In the genomic region with DNA sequence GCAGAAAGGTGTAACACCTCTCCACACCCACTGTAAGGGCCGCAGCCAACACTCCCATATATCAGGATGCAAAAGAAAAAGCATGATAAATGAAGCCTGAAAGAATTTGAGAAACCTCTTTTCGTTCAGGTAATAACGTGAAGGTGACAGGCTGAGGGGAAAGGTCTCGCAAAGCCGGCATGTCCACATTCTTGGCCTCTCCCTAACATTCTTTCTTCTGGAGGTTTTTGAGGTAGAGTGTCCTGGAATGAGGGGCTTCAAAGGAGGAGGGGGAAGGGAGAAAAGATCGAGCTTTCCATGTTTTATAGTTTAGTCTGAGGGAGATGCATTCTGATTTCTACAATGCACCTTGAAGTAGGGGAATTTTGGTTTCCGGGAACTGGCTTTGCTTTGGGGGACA, we compare ENCODE assay signal across 8 mouse cellular contexts. TPM values are rescaled to one million over a fixed set of nuclear protein-coding genes. Genes with fewer than 3 reads are reported as not detected.
A peak's percentile ranks its signal among the peaks of the same experiment; 100 is the strongest.
DNase-seq lines count a peak whose midpoint lies in the region; ATAC-seq and TF ChIP-seq lines count a peak whose summit lies in the region.

A gene (plus strand): TSS at position 287 of the 400 bp plus-strand sequence.

- peak; percentile 20 for DNase-seq in embryo, embryonic 10.5 days (ENCODE audit: low spot score)
- DNase-seq in embryo, embryonic 10 days (ENCODE audit: low spot score), result no peak
- no peak for DNase-seq in CH12.LX (ENCODE audit: extremely low read depth)
- no peak for DNase-seq in heart, postnatal 4 days
- no peak for DNase-seq in Muller cell, postnatal 12 days (ENCODE audit: inconsistent ontology term)
- DNase-seq in embryo, embryonic 9.5 days (ENCODE audit: extremely low spot score), result no peak

- ATAC-seq in erythroid progenitor cell, adult 5-6 weeks (replicated peaks; ENCODE audit: low FRiP score, poor library complexity, severe bottlenecking), result no peak
- ATAC-seq in liver, embryonic 12.5 days, result no peak

- TF ChIP-seq POLR2A in CH12.LX (IDR thresholded peaks at IDR 0.05; ENCODE audit: low read depth, low read length), result no peak

- in situ Hi-C loops in CH12.LX (cut with MboI; ENCODE audit: low pct_ligation_motif_present, low pct_unique_long_range_greater_than_20kb, low sequenced_read_pairs), result no loop called here

- no peaks in the 10 kb centered on the region; the same call in 1 of the 2 replicates for H3K79me2 ChIP-seq in CH12.LX (replicated peaks; ENCODE audit: control insufficient read depth, extremely low read depth, insufficient read depth, poor library complexity, severe bottlenecking)

- H3K27me3 ChIP-seq in CH12.LX (replicated peaks), result no peaks in the 10 kb centered on the region
- no peaks in the 10 kb centered on the region for H3K27me3 ChIP-seq in liver, embryonic 12.5 days (replicated peaks)

- H3K9me3 ChIP-seq in CH12.LX (replicated peaks; ENCODE audit: low read length), result no peaks in the 10 kb centered on the region
- H3K9me3 ChIP-seq in liver, embryonic 12.5 days (replicated peaks), result no peaks in the 10 kb centered on the region

- no peak within 1 kb of the TSS for H3K27ac ChIP-seq in CH12.LX (ENCODE audit: insufficient read depth, low read depth)
- peak within 1 kb of the TSS; percentile 84 for H3K27ac ChIP-seq in liver, embryonic 12.5 days

- WGBS in liver, embryonic 12.5 days (ENCODE audit: insufficient replicate concordance), result 72% methylated on average over 7 of the region's 7 CpGs

- TF ChIP-seq EP300 in CH12.LX (IDR thresholded peaks at IDR 0.05; ENCODE audit: low read length), result no peak

- H3K36me3 ChIP-seq in CH12.LX (replicated peaks in 1 of 2; ENCODE audit: control insufficient read depth in 1 of 2, insufficient read depth in 1 of 2, low read length in 1 of 2), result peaks cover 0 to 8% of the 10 kb centered on the region in 2 experiments
- H3K36me3 ChIP-seq in liver, embryonic 12.5 days, result peaks cover 7% of the 10 kb centered on the region; the same call in 1 of the 2 replicates

- no peak for TF ChIP-seq CTCF in CH12.LX (conservative IDR thresholded peaks at IDR 0.05 in 1 of 2, IDR thresholded peaks at IDR 0.05 in 1 of 2; ENCODE audit: low read depth in 2 of 2, low read length in 2 of 2)

- peaks cover 0 to 23% of the 10 kb centered on the region in 2 experiments; a peak in 3 of 4 replicates for H3K4me1 ChIP-seq in CH12.LX (ENCODE audit: control insufficient read depth in 1 of 2, insufficient read depth in 2 of 2)
- peaks cover 26% of the 10 kb centered on the region for H3K4me1 ChIP-seq in liver, embryonic 12.5 days

- TF ChIP-seq RAD21 in CH12.LX (IDR thresholded peaks at IDR 0.05; ENCODE audit: low read depth, low read length), result no peak

- dilution Hi-C loops in CH12.LX (cut with MboI; ENCODE audit: extremely low pct_ligation_motif_present, extremely low pct_unique_long_range_greater_than_20kb, low sequenced_read_pairs), result no loop called here

- H3K9ac ChIP-seq in CH12.LX (ENCODE audit: insufficient read depth, low read depth), result peak within 1 kb of the TSS; percentile 80
- peak within 1 kb of the TSS; percentile 90 for H3K9ac ChIP-seq in liver, embryonic 12.5 days

- H3K4me3 ChIP-seq in CH12.LX (replicated peaks in 1 of 3; ENCODE audit: low read depth in 2 of 3, low read length in 2 of 3, poor library complexity in 1 of 3), result peak within 1 kb of the TSS; percentile 80 to 84 (median 83)
- H3K4me3 ChIP-seq in liver, embryonic 12.5 days, result peak within 1 kb of the TSS; percentile 84

- H3K4me2 ChIP-seq in CH12.LX (ENCODE audit: insufficient read depth, low read depth, poor library complexity, severe bottlenecking), result peak within 1 kb of the TSS; percentile 84
- peak within 1 kb of the TSS; percentile 89 for H3K4me2 ChIP-seq in liver, embryonic 12.5 days

TF ChIP-seq in CH12.LX, 34 proteins besides CTCF, POLR2A, EP300 and RAD21:
- no peak for TF ChIP-seq ZKSCAN1 (IDR thresholded peaks at IDR 0.05; ENCODE audit: borderline replicate concordance, low read depth, low read length)
- no peak for TF ChIP-seq IRF4 (IDR thresholded peaks at IDR 0.05; ENCODE audit: low read depth, low read length)
- no peak for TF ChIP-seq GABPA (IDR thresholded peaks at IDR 0.05; ENCODE audit: insufficient replicate concordance, low read depth, low read length)
- no peak for TF ChIP-seq HCFC1 (IDR thresholded peaks at IDR 0.05; ENCODE audit: low read depth, low read length)
- no peak for TF ChIP-seq MEF2A (IDR thresholded peaks at IDR 0.05; ENCODE audit: borderline replicate concordance, low read depth, low read length)
- no peak for TF ChIP-seq JUN (IDR thresholded peaks at IDR 0.05; ENCODE audit: insufficient read depth, low read depth, low read length)
- TF ChIP-seq JUND (conservative IDR thresholded peaks at IDR 0.05; ENCODE audit: low read depth, low read length), result no peak
- TF ChIP-seq MAZ (IDR thresholded peaks at IDR 0.05; ENCODE audit: low read depth, low read length), result no peak
- TF ChIP-seq MYC (IDR thresholded peaks at IDR 0.05; ENCODE audit: low read depth, low read length), result no peak
- no peak for TF ChIP-seq ZMIZ1 (IDR thresholded peaks at IDR 0.05; ENCODE audit: low read depth, low read length)
- TF ChIP-seq USF2 (conservative IDR thresholded peaks at IDR 0.05; ENCODE audit: low read depth, low read length), result no peak
- no peak for TF ChIP-seq UBTF (IDR thresholded peaks at IDR 0.05; ENCODE audit: low read depth, low read length)
- TF ChIP-seq TCF12 (IDR thresholded peaks at IDR 0.05; ENCODE audit: low read depth, low read length), result no peak

RNA-seq across cellular contexts. Expression of the gene that starts here (rescaled TPM):
- total RNA-seq in CH12.LX (2012; rRNA removed) (26.4 and 33.9 TPM in 2 replicates), CH12.LX (2014; rRNA removed) (57.2 and 64.1 TPM in 2 replicates)
- 34.4 and 35.3 TPM in 2 replicates for polyA plus RNA-seq in CH12.LX (2012; ENCODE audit: insufficient read length, low read depth)
- total RNA-seq in erythroid progenitor cell, adult 5-6 weeks (2015; ENCODE audit: low replicate concordance), result 48.6 and 50.1 TPM in 2 replicates
- total RNA-seq in erythroid progenitor cell, adult 5-6 weeks (2017; ENCODE audit: low replicate concordance), result 56.9 and 75.0 TPM in 2 replicates
- 10 to 100 TPM; 33.5 to 35.9 TPM for total RNA-seq in heart, postnatal 4 days (2021)
- polyA plus RNA-seq in liver, embryonic 12.5 days (2016; fragmentation: Nextera tagmentation; extraction: Ambion mirVana), result 13.8 and 14.5 TPM in 2 replicates
